Mouse (Mus musculus): ENCODE data around the gene H2-Q10. TPM values are rescaled to one million over a fixed set of nuclear protein-coding genes. Genes with fewer than 3 reads are reported as not detected.
"Not testable (repeated sequence)": the region's sequence is repeated elsewhere in the genome, so short reads cannot be mapped to it uniquely, and the experiment has no call there.

Gene H2-Q10
- 9.1 and 10.8 TPM in 2 replicates for polyA plus RNA-seq (2012; rRNA removed)

- DNase-seq (ENCODE audit: low read depth): no peak
Measured at GRCm38 (mm10) chr17:35469842-35470751, at the start of gene H2-Q10. Gene H2-Q10 (plus strand): TSS chr17:35470089.

- not testable (repeated sequence) for DNase-seq (ENCODE audit: low read depth)
Measured at GRCm38 (mm10) chr17:35420206-35420810, 49.6 kb upstream of the H2-Q10 start.

- not testable (repeated sequence) for DNase-seq (ENCODE audit: low read depth)
Measured at GRCm38 (mm10) chr17:35421331-35421730, 48.6 kb upstream of the H2-Q10 start.

- DNase-seq (ENCODE audit: low read depth): not testable (repeated sequence)
Measured at GRCm38 (mm10) chr17:35422360-35422759, 47.5 kb upstream of the H2-Q10 start.

GRCm38 (mm10) chr17:35423131-35423810 lies 46.6 kb upstream of the H2-Q10 start:
- DNase-seq (ENCODE audit: low read depth): not testable (repeated sequence)

- not testable (repeated sequence) for DNase-seq (ENCODE audit: low read depth)
Measured at GRCm38 (mm10) chr17:35424106-35424505, 45.8 kb upstream of the H2-Q10 start.

GRCm38 (mm10) chr17:35424624-35425416 lies 45.1 kb upstream of the H2-Q10 start, which contains the start of gene H2-Q6:
Gene H2-Q6 (plus strand): TSS chr17:35424850.
- not testable (repeated sequence) for DNase-seq (ENCODE audit: low read depth)

GRCm38 (mm10) chr17:35425474-35425873 lies 44.4 kb upstream of the H2-Q10 start:
- DNase-seq (ENCODE audit: low read depth): not testable (repeated sequence)

- DNase-seq (ENCODE audit: low read depth): not testable (repeated sequence)
Measured at GRCm38 (mm10) chr17:35428883-35429282, 41.0 kb upstream of the H2-Q10 start.

GRCm38 (mm10) chr17:35430671-35431070 lies 39.2 kb upstream of the H2-Q10 start:
- DNase-seq (ENCODE audit: low read depth): not testable (repeated sequence)

- not testable (repeated sequence) for DNase-seq (ENCODE audit: low read depth)
Measured at GRCm38 (mm10) chr17:35432167-35432566, 37.7 kb upstream of the H2-Q10 start.

GRCm38 (mm10) chr17:35434836-35435235 lies 35.1 kb upstream of the H2-Q10 start:
- not testable (repeated sequence) for DNase-seq (ENCODE audit: low read depth)

- not testable (repeated sequence) for DNase-seq (ENCODE audit: low read depth)
Measured at GRCm38 (mm10) chr17:35435577-35435976, 34.3 kb upstream of the H2-Q10 start.

- not testable (repeated sequence) for DNase-seq (ENCODE audit: low read depth)
Measured at GRCm38 (mm10) chr17:35437386-35437936, 32.4 kb upstream of the H2-Q10 start.

- not testable (repeated sequence) for DNase-seq (ENCODE audit: low read depth)
Measured at GRCm38 (mm10) chr17:35438395-35438794, 31.5 kb upstream of the H2-Q10 start.

GRCm38 (mm10) chr17:35438885-35439284 lies 31.0 kb upstream of the H2-Q10 start, which contains the start of gene H2-Q7:
Gene H2-Q7 (plus strand): TSS chr17:35439155.
- not testable (repeated sequence) for DNase-seq (ENCODE audit: low read depth)

- DNase-seq (ENCODE audit: low read depth): not testable (repeated sequence)
Measured at GRCm38 (mm10) chr17:35439295-35439747, 30.6 kb upstream of the H2-Q10 start.

GRCm38 (mm10) chr17:35439925-35440645 lies 29.8 kb upstream of the H2-Q10 start:
- DNase-seq (ENCODE audit: low read depth): not testable (repeated sequence)

GRCm38 (mm10) chr17:35442376-35442775 lies 27.5 kb upstream of the H2-Q10 start:
- DNase-seq (ENCODE audit: low read depth): not testable (repeated sequence)

GRCm38 (mm10) chr17:35444510-35444909 lies 25.4 kb upstream of the H2-Q10 start:
- not testable (repeated sequence) for DNase-seq (ENCODE audit: low read depth)
